Comparison of ENCODE assay signal across 18 mouse cellular contexts in genomic region chr10:68491557-68491956, GRCm38 (mm10). TPM values are rescaled to one million over a fixed set of nuclear protein-coding genes. Genes with fewer than 3 reads are reported as not detected.
A peak's percentile ranks its signal among the peaks of the same experiment; 100 is the strongest.
DNase-seq lines count a peak whose midpoint lies in the region; ATAC-seq and TF ChIP-seq lines count a peak whose summit lies in the region.
"Had no signal": no experiment of that assay in that cellular context is flagged by ENCODE, and none has a peak within 500 bp of the region (broad histone marks: within the 10 kb centered on the region; RNA-seq: fewer than 3 reads in every experiment).

No protein-coding gene starts in this region.

- no peak for TF ChIP-seq CTCF in kidney, adult 2 months (conservative IDR thresholded peaks at IDR 0.05; ENCODE audit: insufficient read depth, insufficient read length, low read depth, low read length)
- TF ChIP-seq CTCF in C2C12 (IDR thresholded peaks at IDR 0.05; ENCODE audit: control insufficient read depth, insufficient read depth, insufficient read length) = no peak
- TF ChIP-seq CTCF in embryonic fibroblast, embryonic 13.5 days (IDR thresholded peaks at IDR 0.05; ENCODE audit: borderline replicate concordance, insufficient read depth, low read length) = no peak

- no peak overlapping the region; the same call in 1 of the 2 replicates for H3K27ac ChIP-seq in kidney, adult 2 months (ENCODE audit: insufficient read depth, low read depth, low read length)
- H3K27ac ChIP-seq in embryonic fibroblast, embryonic 13.5 days (ENCODE audit: insufficient read depth, low read length) = peak overlapping the region; percentile 96
- no peak overlapping the region for H3K27ac ChIP-seq in forebrain, embryonic 12.5 days
- H3K27ac ChIP-seq: forebrain, embryonic 15.5 days; gastrocnemius, adult 2 months; hindbrain, embryonic 15.5 days had no signal

- H3K9ac ChIP-seq in forebrain, embryonic 12.5 days = no peak overlapping the region
- H3K9ac ChIP-seq: forebrain, embryonic 15.5 days; hindbrain, embryonic 15.5 days had no signal

- H3K79me2 ChIP-seq in C2C12 (ENCODE audit: control insufficient read depth, insufficient read depth) = no peaks in the 10 kb centered on the region

- H3K4me1 ChIP-seq in kidney, adult 2 months (ENCODE audit: control insufficient read depth, insufficient read depth, low read length) = peaks cover 9% of the 10 kb centered on the region; the same call in 1 of the 2 replicates
- H3K4me1 ChIP-seq in embryonic fibroblast, embryonic 13.5 days (ENCODE audit: control insufficient read depth, insufficient read depth, low read length) = peaks cover 7% of the 10 kb centered on the region
- H3K4me1 ChIP-seq in forebrain, embryonic 12.5 days = no peaks in the 10 kb centered on the region
- H3K4me1 ChIP-seq: forebrain, embryonic 15.5 days; hindbrain, embryonic 15.5 days had no signal

- H3K27me3 ChIP-seq in kidney, adult 2 months (replicated peaks; ENCODE audit: control insufficient read depth, insufficient read depth, low read length) = no peaks in the 10 kb centered on the region
- no peaks in the 10 kb centered on the region for H3K27me3 ChIP-seq in C2C12 (ENCODE audit: control insufficient read depth, insufficient read depth, insufficient read length)
- H3K27me3 ChIP-seq in forebrain, embryonic 12.5 days = no peaks in the 10 kb centered on the region
- H3K27me3 ChIP-seq: forebrain, embryonic 15.5 days; hindbrain, embryonic 15.5 days had no signal

- no peak overlapping the region for H3ac ChIP-seq in C2C12 (ENCODE audit: control insufficient read depth, insufficient read length, low read depth)

- no peak overlapping the region for H3K4me3 ChIP-seq in kidney, adult 2 months (ENCODE audit: insufficient read depth, low read depth, low read length)
- no peak overlapping the region for H3K4me3 ChIP-seq in C2C12 (ENCODE audit: insufficient read depth, poor library complexity, severe bottlenecking)
- H3K4me3 ChIP-seq in embryonic fibroblast, embryonic 13.5 days (ENCODE audit: insufficient read depth, low read length) = no peak overlapping the region
- H3K4me3 ChIP-seq in forebrain, embryonic 12.5 days (replicated peaks) = no peak overlapping the region
- H3K4me3 ChIP-seq: forebrain, embryonic 15.5 days; gastrocnemius, adult 2 months; hindbrain, embryonic 15.5 days had no signal

- H3K4me2 ChIP-seq in forebrain, embryonic 12.5 days = no peak overlapping the region
- H3K4me2 ChIP-seq: forebrain, embryonic 15.5 days; hindbrain, embryonic 15.5 days; liver, embryonic 11.5 days had no signal

- H3K79me3 ChIP-seq in C2C12 (ENCODE audit: low read depth) = no peaks in the 10 kb centered on the region

- H3K9me3 ChIP-seq in forebrain, embryonic 12.5 days = no peaks in the 10 kb centered on the region
- H3K9me3 ChIP-seq: forebrain, embryonic 15.5 days; hindbrain, embryonic 15.5 days had no signal

- no peak for ATAC-seq in forebrain, embryonic 12.5 days (ENCODE audit: low FRiP score)
- ATAC-seq: forebrain, embryonic 15.5 days had no signal

- DNase-seq in kidney, adult 2 months = peak; percentile 47
- DNase-seq in kidney, adult 11 months = no peak
- DNase-seq in lung, postnatal 36 days = peak; percentile 23
- DNase-seq in embryo, embryonic 10 days (ENCODE audit: low spot score) = no peak
- DNase-seq in cerebellum, adult 18-20 months = no peak
- DNase-seq: adrenal gland, postnatal 25 days; gastrocnemius, adult 2 months; heart, postnatal 10 days; midbrain, embryonic 14.5 days; thymus, postnatal 4 days had no signal

- no peaks in the 10 kb centered on the region for H3K36me3 ChIP-seq in kidney, adult 2 months (ENCODE audit: control insufficient read depth, insufficient read depth, low read length)
- H3K36me3 ChIP-seq in C2C12 (ENCODE audit: control insufficient read depth, insufficient read depth) = no peaks in the 10 kb centered on the region
- no peaks in the 10 kb centered on the region for H3K36me3 ChIP-seq in forebrain, embryonic 12.5 days (replicated peaks)
- H3K36me3 ChIP-seq: forebrain, embryonic 15.5 days; G1E; hindbrain, embryonic 15.5 days had no signal

- 71% methylated on average over 11 of the region's 11 CpGs for WGBS in kidney, adult 2 months
- WGBS in forebrain, embryonic 12.5 days = 88% methylated on average over 11 of the region's 11 CpGs

- TF ChIP-seq POLR2A in kidney, adult 2 months (IDR thresholded peaks at IDR 0.05; ENCODE audit: low read depth, low read length) = no peak
- no peak for TF ChIP-seq POLR2A in embryonic fibroblast, embryonic 13.5 days (IDR thresholded peaks at IDR 0.05; ENCODE audit: low read depth, low read length)

TF ChIP-seq in C2C12, 6 proteins besides CTCF, POLR2A, EP300 and RAD21:
- no peak for TF ChIP-seq MYOD1 (IDR thresholded peaks at IDR 0.05; ENCODE audit: control insufficient read depth, insufficient read length, low read depth)
- peak; percentile 61 for TF ChIP-seq CEBPB (IDR thresholded peaks at IDR 0.05; ENCODE audit: low read depth)
TF ChIP-seq in C2C12: peak in this region for 1.

RNA-seq across cellular contexts. Expression of gene Cabcoco1, which starts 50.1 kb away (rescaled TPM):
- 10.0 and 12.3 TPM in 2 replicates for polyA plus RNA-seq in kidney, adult 2 months (2012; rRNA removed)
- not detected for polyA plus RNA-seq in C2C12 (2012; fragmentation: generic; extraction: Trizol)
- 0.51 TPM in 1 of 2 replicates, not detected in the other for polyA plus RNA-seq in embryonic fibroblast, embryonic 13.5 days (2011; ENCODE audit: insufficient read length, low read depth, missing spikeins)
- 0.36 and 0.38 TPM in 2 replicates for polyA plus RNA-seq in forebrain, embryonic 12.5 days (2016; fragmentation: Nextera tagmentation; extraction: Ambion mirVana)
- polyA plus RNA-seq: G1E; neural tube, embryonic 11.5 days had no signal

Comparison
In these comparisons a context has a peak if more than half of its experiments do, and no peak if none do; other contexts are left out.
1. DNase-seq: peak in kidney, adult 2 months (single experiment) and lung, postnatal 36 days (single experiment); none in kidney, adult 11 months (single experiment), embryo, embryonic 10 days (single experiment) and cerebellum, adult 18-20 months (0 of 2).